Mouse (Mus musculus) heart, adult 2 months (tissue): ENCODE data around the gene Gm10518. TPM values are rescaled to one million over a fixed set of nuclear protein-coding genes. Genes with fewer than 3 reads are reported as not detected.

Source experiments
- DNase-seq, 2 experiments: peaks; one replicate each; pipeline ENCODE4 v3.0.0; 2021
- H3K27ac ChIP-seq: fragments of 200-600 bp; 2 replicates; pipeline ENCODE4 v1.8.1; 2022
- H3K27me3 ChIP-seq: fragments of 200-500 bp; 2 replicates; pipeline ENCODE4 v1.6.1; 2012; ENCODE audit warnings: mild to moderate bottlenecking, low read length, inconsistent platforms, mixed read lengths; ENCODE audit not compliant: control insufficient read depth, insufficient read depth
- H3K36me3 ChIP-seq: fragments of 200-500 bp; 2 replicates; pipeline ENCODE4 v1.6.1; 2012; ENCODE audit warnings: low read length, inconsistent platforms; ENCODE audit not compliant: control insufficient read depth, insufficient read depth
- H3K4me1 ChIP-seq: fragments of 200-500 bp; 2 replicates; pipeline ENCODE4 v1.6.1; 2011; ENCODE audit warnings: low read length; ENCODE audit not compliant: control insufficient read depth, insufficient read depth
- H3K4me3 ChIP-seq: fragments of 200-600 bp; 2 replicates; pipeline ENCODE4 v1.8.1; 2022
- H3K79me2 ChIP-seq: fragments of 200-500 bp; replicated peaks from 2 replicates; pipeline ENCODE4 v1.6.1; 2012; ENCODE audit warnings: mild to moderate bottlenecking, inconsistent platforms, low read length, moderate library complexity, mixed read lengths; ENCODE audit not compliant: control insufficient read depth, insufficient read depth
- H3K9ac ChIP-seq: fragments of 200-500 bp; 2 replicates; pipeline ENCODE4 v1.6.1; 2012; ENCODE audit warnings: low read depth, mild to moderate bottlenecking, control low read depth, inconsistent platforms, low read length, mixed read lengths
- CTCF ChIP-seq: fragments of 200-600 bp; IDR thresholded peaks from 2 replicates; pipeline ENCODE4 v1.8.1; 2022; ENCODE audit warnings: antibody characterized with exemption, mild to moderate bottlenecking, moderate library complexity
- EP300 ChIP-seq: fragments of 200-500 bp; IDR thresholded peaks from 2 replicates; pipeline ENCODE4 v1.6.1; 2011; ENCODE audit warnings: low read depth, low read length, control low read depth; ENCODE audit not compliant: insufficient read depth
- POLR2A ChIP-seq: fragments of 200-500 bp; IDR thresholded peaks from 2 replicates; pipeline ENCODE4 v1.6.1; 2011; ENCODE audit warnings: mild to moderate bottlenecking, low read depth, low read length, control low read depth; ENCODE audit not compliant: insufficient read depth
- WGBS: fragments of 180-500 bp; shearing (Covaris S2); methylation state at CpG from one replicate; pipeline ENCODE4 v1.1.7; 2018; 5-methylcytosine and 5-hydroxymethylcytosine counted together
- intact Hi-C: fragments of 180-260 bp; cut with DNase I; formaldehyde crosslinking; loops from one replicate; pipeline ENCODE4 v1.15.1; 2025
- long read RNA-seq: library from polyadenylated mRNA; stranded (forward); transcript quantifications from one replicate; pipeline ENCODE4 v2.0.0, GENCODE M21; 2021
- polyA plus RNA-seq: library from polyadenylated mRNA; depleted of rRNA; stranded (reverse); fragments of >200 nt; gene quantifications from 2 replicates; pipeline ENCODE4 v1.2.3, GENCODE M21; 2012; rRNA removed
- total RNA-seq, 2 experiments: library from RNA; stranded (reverse); gene quantifications; 2 replicates each; pipeline ENCODE4 v1.2.3; 2021

Gene Gm10518
- total RNA-seq (not detected), polyA plus RNA-seq (not detected in 2 replicates)
- long read RNA-seq: 0 reads

DNA sequence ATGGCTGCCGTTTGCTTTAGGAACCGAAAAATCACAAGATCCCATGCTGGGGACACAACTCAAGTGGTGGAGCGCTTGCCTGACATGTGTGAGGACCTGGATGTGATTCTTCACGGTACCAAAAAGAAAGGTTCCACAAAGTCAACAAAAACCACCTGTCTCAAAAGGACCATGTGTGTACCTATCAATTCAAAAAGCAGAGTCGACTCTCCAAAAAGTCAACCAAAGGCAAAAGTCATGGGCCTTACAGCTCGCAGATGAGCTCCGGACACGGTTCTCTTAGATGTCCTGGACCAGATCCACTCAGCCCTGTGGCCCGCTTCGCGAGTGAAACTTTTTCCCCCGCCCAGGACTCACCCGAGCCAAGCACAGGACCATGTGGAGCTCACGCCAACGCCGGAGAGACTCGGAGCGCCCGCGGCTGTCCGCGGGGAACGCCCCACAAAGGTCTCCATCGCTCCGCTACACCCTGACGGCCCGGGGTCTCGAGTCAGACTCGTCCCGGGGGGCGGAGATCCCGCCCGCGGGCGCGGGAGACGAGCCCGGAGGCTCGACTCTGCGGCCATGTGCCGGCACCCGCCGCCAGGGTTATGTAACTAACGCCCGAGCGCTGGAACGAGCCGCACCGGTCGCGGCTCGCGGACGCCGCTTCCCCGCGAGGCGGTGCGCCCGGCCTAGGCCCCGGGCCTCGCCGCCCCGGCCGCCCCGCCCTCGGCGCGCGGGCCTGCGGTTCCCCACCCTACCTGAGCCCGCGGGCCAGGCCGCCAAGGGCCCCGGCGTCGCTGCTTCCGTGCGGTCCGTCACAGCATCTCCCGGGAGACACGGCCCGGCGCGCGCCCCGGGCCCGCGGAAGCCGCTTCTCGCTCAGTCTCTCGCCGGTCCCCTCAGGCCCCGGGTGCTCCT lies at the start of gene Gm10518:
Gene Gm10518 (plus strand): TSS at position 767 of the 903 bp plus-strand sequence.
- no peak for DNase-seq
- H3K4me3 ChIP-seq: peak within 1 kb of the TSS; percentile 73
- H3K27ac ChIP-seq: peak within 1 kb of the TSS; percentile 98
- no peak for TF ChIP-seq CTCF
- TF ChIP-seq EP300: no peak
- no peak for TF ChIP-seq POLR2A
- H3K9ac ChIP-seq: peak within 1 kb of the TSS; percentile 94
- intact Hi-C loops: loop anchor here (5.0 kb wide), 2 partner anchors 154 to 1214 kb away; no protein-coding TSS in a partner anchor
- WGBS: under 1% methylated on average over 93 of the region's 94 CpGs
- H3K27me3 ChIP-seq: no peaks in the 10 kb centered on the region
- H3K36me3 ChIP-seq: peaks cover 14% of the 10 kb centered on the region
- peaks cover 5% of the 10 kb centered on the region for H3K4me1 ChIP-seq
- H3K79me2 ChIP-seq: peaks cover 6% of the 10 kb centered on the region

DNA sequence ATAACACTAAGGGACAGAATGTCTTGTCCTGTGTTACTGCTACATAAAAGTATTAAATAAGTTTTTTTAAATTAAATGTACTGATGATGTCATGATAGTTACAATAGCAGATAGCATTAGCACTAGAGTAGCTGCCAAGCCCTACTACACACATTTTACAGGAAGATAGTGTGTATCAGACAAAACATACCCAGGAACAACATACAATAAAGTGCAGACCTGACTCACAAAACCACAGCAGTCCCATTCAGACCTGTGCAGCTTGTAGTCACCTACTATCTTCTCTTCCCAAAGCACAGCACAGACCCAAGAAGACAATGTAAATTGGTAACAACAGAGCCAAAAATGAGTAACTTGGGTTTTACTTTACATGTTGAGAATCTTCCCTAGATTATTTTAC lies 46.7 kb upstream of the Gm10518 start:
- H3K4me3 ChIP-seq: no peak overlapping the region
- H3K4me1 ChIP-seq: no peaks in the 10 kb centered on the region
- H3K9ac ChIP-seq: no peak overlapping the region
- TF ChIP-seq EP300 (no peak), CTCF (no peak), POLR2A (no peak)
- DNase-seq: no peak
- H3K27me3 ChIP-seq: no peaks in the 10 kb centered on the region
- peaks cover 5% of the 10 kb centered on the region for H3K36me3 ChIP-seq
- H3K27ac ChIP-seq: no peak overlapping the region
- H3K79me2 ChIP-seq: no peaks in the 10 kb centered on the region
- intact Hi-C loops: no loop called here

DNA sequence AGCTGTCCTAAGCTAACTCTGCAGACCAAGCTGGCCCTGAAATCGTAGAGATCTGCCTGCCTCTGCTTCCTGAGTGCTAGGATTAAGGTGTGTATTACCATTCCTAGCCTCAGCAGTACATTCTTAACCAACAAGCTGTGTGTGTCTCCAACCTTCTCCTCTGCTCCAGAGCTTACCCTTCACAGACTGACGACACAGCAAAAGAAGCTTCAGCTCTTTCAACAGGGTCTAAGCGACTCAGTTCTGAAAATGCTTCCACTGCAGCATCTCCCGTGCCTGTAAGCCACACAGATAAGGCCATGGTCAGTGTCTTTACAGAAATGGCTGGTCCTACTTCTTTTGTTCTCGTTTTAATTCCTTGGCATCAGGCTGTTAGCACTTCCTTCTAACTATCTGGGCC lies 43.1 kb upstream of the Gm10518 start:
- no peak overlapping the region for H3K9ac ChIP-seq
- TF ChIP-seq EP300 (no peak), CTCF (no peak), POLR2A (no peak)
- no peaks in the 10 kb centered on the region for H3K79me2 ChIP-seq
- no peaks in the 10 kb centered on the region for H3K4me1 ChIP-seq
- H3K27me3 ChIP-seq: no peaks in the 10 kb centered on the region
- no peak overlapping the region for H3K4me3 ChIP-seq
- no peak for DNase-seq
- H3K27ac ChIP-seq: no peak overlapping the region
- intact Hi-C loops: loop anchor here (10.0 kb wide), 1 partner anchor 225 kb away; no protein-coding TSS in a partner anchor
- H3K36me3 ChIP-seq: peaks cover 2% of the 10 kb centered on the region; the same call in 1 of the 2 replicates
- 84% methylated on average over 5 of the region's 5 CpGs for WGBS

DNA sequence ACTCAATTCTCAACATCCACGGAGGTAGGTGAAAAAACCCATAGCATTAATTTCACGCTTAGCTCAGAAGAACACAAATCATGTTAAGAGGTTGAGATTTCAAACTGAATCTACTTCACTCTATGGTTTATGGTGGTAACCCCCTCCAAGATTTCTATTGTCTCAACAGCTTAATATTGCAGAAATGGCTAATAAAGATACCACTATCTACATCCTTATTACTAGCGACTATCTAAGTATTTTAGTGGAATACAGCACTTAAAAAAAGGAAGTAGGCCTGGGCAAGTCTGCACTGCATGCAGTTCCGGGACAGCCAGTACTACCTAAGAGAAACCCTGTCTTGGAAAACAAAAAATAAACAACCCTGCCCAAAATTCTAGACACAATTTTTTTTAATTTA lies 42.6 kb upstream of the Gm10518 start:
- Histone ChIP-seq H3K79me2 (no peaks in the 10 kb centered on the region), H3K27me3 (no peaks in the 10 kb centered on the region), H3K4me1 (no peaks in the 10 kb centered on the region), H3K27ac (no peak overlapping the region), H3K36me3 (peaks cover 2% of the 10 kb centered on the region; the same call in 1 of the 2 replicates), H3K4me3 (no peak overlapping the region), H3K9ac (no peak overlapping the region)
- intact Hi-C loops: loop anchor here (10.0 kb wide), 1 partner anchor 226 kb away; no protein-coding TSS in a partner anchor
- 83% methylated on average over 4 of the region's 4 CpGs for WGBS
- DNase-seq: no peak
- TF ChIP-seq EP300 (no peak), CTCF (no peak), POLR2A (no peak)

DNA sequence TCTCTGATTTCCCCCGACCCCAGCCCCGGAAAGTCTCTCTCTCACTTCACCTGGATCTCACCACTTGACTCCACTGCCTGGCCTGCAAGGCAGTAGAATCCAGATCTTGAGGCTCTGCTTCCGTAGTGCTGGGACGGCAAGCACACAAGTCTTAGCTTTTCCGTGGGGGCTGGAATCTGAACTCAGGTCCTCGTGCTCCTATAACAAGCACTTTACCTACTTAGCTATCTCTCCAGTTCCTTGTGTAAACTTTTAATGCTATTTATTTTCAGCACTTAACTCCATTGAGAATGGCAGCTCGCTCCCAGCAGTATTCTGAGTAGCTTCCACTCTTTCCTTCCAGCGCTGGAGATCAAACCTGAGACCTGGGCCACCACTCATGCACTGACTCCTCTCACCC lies 26.3 kb upstream of the Gm10518 start:
- Histone ChIP-seq H3K9ac (no peak overlapping the region), H3K36me3 (peaks cover 3% of the 10 kb centered on the region), H3K4me1 (no peaks in the 10 kb centered on the region), H3K27me3 (no peaks in the 10 kb centered on the region), H3K4me3 (no peak overlapping the region), H3K27ac (no peak overlapping the region), H3K79me2 (no peaks in the 10 kb centered on the region)
- WGBS: 96% methylated on average over 8 of the region's 8 CpGs
- intact Hi-C loops: no loop called here
- TF ChIP-seq EP300: no peak
- TF ChIP-seq CTCF: no peak
- no peak for TF ChIP-seq POLR2A
- DNase-seq: no peak

DNA sequence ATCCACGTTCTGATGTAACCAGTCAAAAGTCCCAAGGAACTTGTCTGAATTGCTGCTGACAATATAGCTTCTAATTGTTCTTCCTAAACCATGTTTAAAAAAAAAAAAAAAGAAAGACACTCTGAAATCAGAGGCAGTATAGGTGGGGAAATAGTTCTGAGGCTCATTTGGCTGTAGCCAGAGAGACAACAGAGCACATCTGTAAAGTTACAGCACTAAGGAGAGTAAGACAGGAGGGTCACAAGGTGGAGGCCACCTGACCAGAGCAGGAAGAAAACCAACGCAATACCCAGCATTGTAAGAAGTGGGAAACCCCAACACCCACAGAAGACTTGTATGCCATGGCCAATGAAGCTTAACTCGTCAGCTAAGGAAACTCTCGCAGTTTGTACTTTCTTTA lies 19.1 kb upstream of the Gm10518 start:
- Histone ChIP-seq H3K79me2 (no peaks in the 10 kb centered on the region), H3K27ac (no peak overlapping the region), H3K4me3 (no peak overlapping the region), H3K36me3 (no peaks in the 10 kb centered on the region; the same call in 1 of the 2 replicates), H3K9ac (no peak overlapping the region), H3K4me1 (no peaks in the 10 kb centered on the region), H3K27me3 (no peaks in the 10 kb centered on the region)
- TF ChIP-seq EP300 (no peak), POLR2A (no peak), CTCF (no peak)
- DNase-seq: no peak
- intact Hi-C loops: no loop called here
- 80% methylated on average over 4 of the region's 4 CpGs for WGBS
